Mouse (Mus musculus) NIH3T3 (cell line): ENCODE data around the gene Ippk.

Source experiments
- DNase-seq: peaks from one replicate; pipeline ENCODE4 v3.0.0-alpha.2; 2012; ENCODE audit warnings: low read depth

Ippk gene

DNA sequence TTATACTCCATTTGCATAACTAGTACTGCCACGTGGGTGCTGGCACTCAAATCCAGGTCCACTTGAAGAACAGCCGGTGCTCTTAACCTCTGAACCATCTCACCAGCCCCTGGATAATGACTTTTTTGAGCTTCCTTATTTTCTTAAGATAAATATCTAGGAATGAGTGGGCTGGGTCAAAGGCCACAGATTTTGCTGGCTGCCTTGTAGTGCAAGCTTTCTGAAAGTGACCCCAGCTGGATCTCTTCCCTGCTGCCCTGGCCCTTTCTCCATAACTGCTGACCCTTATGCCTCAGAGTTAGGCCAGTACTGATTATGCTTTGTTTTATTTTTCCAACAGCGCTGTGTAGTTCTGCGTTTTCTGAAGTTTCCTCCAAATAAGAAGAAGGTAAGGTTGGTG lies 9.5 kb downstream of the Ippk start:
- no peak for DNase-seq

DNA sequence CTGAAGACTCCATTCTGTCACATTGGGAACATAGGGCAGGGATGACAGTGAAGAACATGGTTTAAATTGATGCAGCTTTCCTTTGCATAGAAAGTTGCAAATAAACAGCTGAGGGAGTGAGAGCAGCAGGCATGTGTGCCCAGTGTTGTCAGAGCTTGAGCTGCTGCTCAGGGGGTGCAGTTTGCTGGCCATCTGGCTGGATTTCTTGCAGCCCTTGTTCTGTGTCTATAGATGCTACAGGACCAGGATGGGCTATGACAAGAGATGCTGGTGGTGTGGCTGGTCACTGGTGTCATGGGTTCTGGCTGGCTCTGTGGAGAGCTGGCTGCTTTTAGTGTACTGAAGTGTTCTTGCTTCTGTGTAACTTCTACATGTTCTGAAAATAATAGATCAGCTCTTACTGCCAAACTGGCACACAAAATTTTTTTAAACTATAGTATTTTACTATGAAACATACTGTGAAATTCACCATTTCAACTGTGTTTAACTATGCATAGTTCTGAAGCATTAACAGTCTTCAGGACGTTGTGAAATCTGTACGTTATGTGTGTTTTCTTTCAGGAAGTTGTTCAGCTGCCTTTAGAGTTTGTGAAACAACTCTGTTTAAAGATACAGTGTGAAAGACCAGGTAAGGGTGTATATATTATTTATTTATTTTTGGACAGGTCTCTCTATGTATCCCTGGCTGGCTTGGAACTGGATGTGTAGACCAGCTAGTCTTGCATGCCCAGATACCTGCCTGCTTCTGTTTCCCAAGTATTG lies 12.4 kb downstream of the Ippk start:
- DNase-seq: no peak

DNA sequence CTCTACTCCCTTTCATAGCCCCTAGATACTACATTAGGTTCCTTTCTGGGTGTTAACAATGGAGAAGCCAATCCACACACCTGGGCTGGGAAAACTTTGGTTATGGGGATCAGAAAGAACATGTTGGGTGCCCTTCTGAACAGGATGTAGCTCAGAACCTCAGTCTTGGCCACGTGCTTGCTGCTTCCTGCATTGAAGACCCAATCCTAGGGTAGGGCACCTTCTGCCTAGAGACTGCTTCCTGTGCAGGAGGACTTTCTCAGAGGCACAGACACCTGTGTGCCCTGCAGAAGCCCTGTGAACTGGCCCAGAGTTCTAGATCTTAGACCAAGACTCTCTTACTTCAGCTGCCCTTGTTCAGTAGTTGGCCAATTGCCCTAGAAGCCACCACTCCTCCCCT lies 14.7 kb downstream of the Ippk start:
- DNase-seq: no peak

DNA sequence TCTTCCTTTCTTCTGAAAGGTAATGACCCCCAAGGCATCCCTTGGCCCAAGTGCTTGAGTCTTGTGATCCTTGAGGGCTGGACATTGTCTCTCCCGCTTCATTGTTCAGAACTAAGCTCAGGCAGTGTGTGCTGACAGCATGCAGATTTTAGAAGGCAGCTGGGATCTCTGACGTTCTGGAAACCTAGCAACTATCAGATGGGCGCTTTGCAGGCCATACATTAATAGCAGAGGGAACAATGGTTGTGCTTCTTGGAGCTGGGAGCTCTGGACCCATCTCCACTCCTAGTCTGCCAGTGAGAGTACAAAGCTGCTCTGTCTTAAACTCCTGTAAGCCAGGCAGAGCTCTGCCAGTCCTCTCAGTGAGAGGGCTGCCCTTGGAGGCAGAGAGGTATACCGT lies 15.1 kb downstream of the Ippk start:
- DNase-seq: no peak

DNA sequence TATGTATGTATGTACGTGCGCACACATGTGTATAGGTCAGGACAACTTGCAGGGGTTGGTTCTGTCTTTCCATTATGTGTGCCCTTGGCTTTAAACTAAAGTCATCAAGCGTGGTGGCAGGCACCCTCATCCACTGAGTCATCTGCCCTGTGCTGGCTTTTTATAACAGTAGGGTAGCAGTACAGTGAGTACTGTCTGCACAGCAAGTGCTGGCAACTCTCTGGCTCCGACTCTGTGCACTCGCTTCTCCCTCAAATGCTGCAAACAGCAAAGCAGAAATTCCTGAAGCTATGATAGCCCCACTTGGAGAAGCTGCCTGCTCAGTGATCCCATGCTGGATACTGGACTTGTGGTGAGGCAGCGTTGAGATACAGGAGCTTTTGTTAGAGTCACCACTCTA lies 23.4 kb downstream of the Ippk start:
- no peak for DNase-seq

DNA sequence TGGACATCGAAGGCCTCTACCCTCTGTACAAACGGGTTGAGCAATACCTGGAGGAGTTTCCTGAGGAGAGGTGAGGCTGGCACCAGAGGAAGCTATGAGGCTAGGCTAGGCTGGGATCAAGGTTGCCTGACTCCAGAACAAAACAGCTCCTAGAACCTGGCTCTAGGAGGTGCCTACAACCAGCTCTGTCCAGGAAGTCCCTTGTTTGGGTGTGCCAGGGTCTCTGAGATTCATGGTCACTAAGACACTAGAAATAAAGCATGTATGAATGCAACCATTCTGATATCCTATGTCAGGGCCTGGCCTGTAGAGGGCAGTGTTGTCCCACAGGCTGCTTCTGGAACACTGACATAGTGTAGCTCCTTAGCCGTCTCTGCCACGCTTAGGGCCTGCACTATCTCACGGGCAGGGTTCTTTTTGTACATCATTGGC lies 28.3 kb downstream of the Ippk start:
- DNase-seq: peak; percentile 91

DNA sequence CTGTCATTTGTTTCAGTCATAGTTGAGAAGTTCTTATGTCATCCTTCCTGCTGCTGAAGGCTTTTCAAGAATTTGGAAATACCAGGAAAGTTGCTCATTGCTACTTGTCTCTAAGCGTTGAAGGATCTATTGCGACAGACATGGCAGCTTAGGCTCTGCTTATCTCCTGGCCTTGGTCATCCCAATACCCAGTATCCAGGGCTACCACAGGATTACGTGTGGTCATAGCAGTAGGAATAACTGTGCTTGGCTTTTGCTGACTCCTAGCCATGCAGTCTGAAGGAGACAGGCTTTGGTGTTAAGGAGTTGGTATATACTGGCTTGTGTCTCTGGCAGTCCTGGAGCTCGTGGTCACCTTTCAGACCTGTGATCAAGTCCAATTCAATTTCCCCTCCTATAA lies 39.2 kb downstream of the Ippk start:
- DNase-seq: peak; percentile 65

DNA sequence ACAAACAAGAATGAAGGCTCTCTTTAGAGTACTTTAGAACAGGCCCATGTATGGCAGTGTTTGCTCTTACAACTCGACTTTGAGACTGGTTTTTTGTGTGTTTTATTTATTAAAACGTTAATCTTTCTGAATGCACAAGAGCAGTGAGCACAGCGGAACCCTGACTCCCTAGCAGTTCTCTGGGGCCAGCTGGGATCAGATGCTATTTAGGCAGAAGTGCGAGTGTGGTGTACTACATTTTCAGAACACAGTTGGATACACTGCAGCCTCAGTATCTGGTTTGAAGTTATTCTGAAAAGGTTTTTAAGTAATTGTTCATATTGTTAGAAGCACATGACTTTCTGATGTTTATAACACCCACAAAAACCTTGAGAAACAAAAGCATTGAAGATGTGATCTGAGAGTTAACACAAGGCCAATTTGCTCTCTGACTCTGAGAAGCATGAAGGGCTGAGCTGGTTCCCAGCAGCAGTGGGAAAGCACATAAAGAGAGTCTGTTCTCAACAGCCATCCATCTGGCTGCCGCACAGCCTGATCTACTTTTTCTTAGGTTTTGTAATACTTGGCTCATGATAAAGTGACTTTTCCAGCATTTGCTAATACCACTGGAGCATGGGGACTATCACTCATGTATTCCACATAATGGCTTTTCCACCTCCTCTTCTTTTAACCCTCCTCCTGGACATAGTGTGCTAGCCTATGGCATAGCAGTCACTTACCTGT lies 39.8 kb downstream of the Ippk start:
- DNase-seq: peak; percentile 60

DNA sequence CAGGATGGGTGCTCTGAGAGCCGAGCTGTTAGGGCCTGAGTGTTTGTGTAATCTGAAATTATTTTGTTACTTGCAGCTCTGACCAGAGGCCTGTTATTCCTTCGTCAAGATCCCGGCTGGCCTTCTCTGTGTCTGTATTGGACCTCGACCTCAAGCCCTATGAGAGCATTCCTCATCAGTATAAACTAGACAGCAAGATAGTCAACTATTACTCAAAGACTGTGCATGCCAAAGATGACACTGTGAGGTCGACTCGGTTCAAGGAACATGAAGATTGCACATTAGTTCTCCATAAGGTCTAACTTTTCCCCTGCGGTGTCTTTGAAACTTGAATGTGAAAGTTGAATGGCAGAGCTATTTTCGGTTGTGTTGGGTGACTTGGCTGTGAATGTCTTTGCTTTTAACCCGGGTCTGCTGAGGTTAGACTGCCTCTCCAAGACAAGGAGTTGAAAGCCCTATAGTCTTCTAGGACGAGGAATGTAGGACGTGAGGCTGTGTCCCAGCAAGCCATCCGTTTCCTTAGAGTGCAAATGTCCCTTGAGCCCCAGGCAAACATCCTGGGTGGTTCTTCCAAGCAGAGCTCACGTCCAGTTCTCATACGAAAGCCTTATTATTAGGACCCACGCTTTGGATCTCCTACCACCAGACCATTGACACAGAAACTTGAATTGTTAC lies 40.5 kb downstream of the Ippk start:
- DNase-seq: no peak

DNA sequence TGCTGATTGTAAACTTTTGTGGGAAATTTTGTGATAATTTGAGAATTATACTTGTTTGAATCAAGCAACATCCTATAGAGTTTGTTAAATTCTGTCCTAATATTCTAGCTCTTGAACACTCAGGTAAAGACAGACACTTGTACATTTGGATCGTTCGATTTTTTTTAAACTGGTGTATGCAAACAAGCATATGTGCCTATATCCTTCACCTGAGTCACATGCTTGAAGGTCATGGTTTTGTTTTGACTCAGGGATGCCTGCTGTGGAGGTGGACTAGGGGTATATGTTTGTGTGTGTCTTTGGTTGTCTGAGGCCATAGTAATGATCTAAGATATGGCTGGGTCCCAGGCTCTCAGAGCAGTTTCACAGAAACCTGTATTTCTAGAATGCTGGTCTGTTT lies 41.9 kb downstream of the Ippk start:
- DNase-seq: no peak

DNA sequence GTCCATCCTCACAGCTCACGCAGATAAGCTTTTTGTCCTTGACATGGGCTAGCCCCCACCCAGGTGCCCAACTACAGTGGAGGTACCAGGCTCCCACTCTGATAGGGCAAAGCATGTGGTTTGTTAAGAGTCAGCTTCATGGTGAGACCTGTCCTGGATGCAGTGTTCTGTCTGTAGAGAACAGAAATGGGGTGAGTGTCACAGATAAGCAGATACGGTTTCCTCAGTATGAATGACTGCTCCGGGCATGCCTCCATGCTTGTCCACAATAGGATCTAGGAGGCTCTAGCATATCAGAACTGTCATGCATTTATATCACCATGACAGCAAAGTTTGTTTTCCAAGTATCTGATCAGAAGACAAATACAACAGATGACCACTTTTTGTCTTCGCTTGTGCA lies 44.8 kb downstream of the Ippk start:
- no peak for DNase-seq

DNA sequence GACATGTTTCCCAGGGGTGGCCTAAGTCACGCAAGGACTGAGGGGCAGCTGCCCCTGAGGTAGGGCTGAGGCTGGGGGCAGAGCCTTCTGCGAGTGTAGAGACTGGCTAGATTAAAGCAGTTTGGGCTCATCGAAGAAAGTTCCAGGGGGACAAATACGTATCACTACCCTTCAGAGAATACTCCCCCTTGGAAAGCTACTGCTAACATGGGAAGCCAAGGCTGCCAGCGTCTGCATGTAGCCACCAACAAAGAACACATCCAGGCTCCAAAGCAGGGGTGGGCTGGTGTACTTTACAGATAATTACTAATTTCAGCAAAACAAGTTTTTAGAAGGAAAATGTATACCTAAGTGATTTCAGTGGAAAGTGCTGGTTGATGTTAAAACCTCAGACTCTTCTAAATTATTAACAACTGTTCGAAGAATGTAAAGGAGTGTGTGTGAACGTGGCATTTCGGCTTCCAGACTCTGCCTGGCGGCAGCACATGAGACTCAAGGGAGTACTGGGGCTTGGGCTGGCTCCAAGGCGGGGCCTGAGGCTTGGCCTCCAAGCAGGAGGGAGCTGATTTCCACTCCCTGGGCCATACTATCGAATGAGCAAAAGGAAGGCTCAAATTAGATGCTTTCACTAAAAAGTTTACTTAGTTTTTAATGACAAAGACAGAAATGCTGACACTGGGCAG lies 45.5 kb downstream of the Ippk start:
- DNase-seq: peak; percentile 86

DNA sequence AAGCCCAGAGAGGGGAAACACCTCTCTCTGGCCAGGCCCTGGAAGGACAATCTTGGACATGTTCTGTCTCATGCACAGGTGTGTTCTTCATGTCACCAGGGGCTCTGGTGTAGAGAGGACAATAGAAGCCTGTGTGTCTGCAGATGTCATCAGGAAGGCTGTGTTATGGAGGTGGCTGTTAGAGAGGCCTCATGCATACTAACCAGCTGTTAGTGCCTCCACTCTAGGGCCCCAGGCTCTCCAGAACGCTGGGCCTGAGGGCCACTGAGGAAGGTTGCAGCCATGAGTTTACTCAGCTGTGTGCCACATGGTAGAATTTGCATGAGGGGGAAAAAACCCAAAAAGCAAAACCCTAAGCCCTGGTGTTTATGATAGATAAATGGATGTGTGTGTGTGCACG lies 46.5 kb downstream of the Ippk start:
- no peak for DNase-seq

DNA sequence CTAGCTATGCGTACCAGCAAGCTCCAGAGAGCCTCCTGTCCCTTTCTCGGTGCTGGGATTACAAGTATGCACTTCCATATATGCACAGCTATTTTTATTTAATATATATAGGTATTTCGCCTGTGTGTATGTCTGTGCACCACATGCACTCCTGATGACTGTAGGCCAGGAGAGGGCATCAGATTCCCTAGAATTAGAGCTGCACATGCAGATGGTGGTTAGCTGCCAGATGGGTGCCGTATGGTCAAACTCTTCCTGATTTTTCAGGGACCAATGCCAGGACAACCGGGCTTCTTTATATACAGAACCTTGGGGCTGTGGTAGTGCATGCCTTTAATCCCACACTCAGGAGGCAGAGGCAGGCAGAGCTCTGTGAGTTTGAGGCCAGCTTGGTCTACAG lies 48.0 kb downstream of the Ippk start:
- DNase-seq: no peak

DNA sequence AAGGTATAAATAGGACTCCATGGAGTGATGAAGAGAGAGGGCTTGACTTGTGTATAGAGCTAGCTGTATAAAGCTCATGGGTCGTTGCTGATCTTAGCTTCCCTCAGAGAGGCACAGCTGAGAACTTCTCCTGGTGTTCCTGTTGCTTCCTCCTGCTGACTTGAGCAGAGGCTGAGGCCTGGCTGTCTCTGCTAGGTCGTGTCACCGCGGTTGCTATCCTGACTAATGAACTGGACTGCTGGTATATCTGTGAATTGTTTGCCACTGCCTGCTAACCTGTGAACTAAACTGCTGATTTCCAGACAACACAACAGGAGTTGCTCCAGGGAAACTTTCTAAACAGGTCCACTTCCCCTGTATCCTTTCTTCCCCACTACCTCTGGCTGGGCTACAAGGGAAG lies 49.3 kb downstream of the Ippk start:
- DNase-seq: no peak

DNA sequence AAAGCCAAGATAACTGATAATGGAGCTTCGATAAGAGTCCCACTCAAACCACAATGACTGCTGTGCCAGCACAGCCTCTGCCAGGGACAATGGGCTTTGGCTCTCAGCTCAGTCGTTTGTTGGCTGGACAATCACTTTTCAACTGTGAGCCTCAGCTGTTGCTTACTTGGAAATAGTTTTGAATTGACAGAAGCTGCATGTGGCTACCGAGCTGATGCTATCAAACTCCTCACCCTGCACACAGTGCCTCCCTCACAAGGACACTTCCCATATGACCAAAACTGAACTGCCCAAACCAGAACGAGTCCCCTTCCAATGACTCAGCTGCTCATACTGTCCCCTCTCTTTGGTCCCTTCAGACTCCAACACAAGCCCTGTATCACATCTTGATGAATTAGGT lies 49.8 kb downstream of the Ippk start:
- no peak for DNase-seq

DNA sequence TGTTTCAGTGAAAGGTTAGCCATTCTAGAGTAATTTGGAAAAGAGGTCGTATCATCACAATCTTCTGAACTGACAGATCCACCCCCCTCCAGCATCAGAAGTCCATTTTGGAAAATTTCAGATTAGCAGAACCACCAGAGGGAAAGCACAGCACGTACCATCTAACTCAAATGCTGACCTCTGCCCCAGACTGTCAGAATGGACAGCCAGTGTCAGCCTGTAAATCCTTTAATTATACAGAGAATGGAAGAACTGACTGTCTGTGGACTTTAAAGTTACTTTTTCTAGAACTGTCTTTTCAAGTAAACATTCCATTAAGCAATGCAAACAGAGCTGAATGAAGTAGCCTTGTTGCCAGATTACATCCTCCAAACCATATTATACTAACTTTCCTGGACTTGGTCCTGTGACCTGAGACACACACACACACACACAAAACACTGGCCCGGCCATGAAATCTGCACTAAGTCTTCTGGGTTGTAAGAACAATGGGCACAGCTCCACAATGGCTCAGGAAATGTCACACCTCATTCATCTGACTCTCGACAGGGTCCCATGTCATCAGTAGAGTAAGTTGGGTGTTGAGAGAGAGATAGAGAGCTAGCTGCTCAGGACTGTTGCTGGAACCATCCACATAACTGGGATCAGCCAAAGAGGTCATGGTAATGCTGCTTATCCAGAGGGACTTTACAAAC lies 51.1 kb downstream of the Ippk start:
- no peak for DNase-seq

DNA sequence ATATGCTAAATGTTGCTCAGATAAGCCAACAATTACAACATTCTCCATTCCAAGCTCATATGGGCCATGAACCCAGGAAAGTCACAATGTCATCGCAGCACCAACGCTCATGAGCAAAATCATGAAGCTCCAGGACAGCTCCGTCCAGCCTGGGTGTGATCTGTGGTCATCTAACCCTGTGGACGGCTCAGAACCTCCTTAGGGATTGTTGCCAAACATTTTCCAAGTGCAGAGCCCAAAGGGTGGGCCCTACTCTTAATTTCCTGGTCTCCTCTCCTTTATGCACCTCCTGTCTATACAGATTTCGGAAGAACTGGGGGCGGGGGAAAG lies 51.6 kb downstream of the Ippk start:
- DNase-seq: no peak

DNA sequence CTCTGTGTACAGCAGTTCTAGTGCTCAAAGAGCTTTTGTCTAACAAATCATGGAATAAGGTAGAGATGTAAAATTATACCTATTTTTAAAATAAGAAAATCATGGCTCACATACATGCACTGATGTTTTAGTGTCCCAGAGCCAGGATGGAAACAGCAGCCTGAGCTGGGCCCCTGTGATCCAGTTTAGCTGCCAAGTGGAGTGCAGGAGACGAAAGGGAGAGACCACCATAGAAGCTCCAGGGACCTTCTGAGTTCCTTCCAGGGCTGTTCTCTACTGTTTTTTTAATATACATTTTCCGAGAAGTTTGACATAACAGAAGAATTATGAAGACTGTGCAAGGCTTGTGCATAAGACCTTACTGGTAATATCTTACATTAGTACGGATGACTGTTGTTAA lies 56.8 kb downstream of the Ippk start:
- DNase-seq: no peak

DNA sequence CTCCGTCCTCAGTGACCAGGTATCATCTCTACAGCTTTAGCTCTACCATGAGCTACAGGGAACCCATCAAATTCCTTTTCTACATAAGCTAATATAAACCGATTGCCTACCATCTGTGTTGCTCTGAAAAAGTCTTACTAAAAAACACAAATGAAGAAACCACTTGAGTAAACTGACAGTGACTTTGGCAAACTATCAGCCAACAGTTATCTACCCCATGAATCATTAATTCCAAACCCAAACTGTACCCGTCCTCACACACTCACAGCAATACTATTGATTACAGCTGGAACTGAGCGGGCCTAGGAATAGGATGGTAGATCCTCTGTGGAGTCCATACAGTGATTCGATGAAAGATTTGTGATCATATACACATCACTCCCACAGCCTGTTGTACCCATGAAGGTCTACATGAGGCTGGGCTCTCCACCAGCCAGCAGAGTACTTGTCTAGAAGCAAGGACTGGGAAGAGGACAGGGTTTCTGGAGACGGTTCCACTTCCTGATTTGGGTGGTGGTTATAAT lies 57.9 kb downstream of the Ippk start:
- DNase-seq: no peak

DNA sequence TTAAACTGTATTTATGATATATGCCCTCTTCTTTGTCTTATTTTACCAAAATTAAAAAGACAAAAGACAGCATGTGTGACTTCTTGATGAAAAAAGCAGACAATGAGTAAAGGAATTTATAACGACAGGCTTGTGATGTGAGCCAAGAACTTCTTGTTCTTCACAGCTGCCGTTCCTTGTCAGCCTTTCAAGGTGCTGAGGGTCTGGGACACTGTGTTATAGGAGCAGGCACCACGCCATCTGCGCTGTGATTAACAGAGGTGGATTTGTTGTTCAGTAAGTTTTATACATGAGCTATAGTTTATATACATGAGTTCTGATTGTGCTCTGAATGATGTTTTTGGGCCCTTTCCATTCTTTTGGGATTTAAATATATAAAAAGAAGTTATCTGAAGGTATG lies 58.4 kb downstream of the Ippk start:
- no peak for DNase-seq

DNA sequence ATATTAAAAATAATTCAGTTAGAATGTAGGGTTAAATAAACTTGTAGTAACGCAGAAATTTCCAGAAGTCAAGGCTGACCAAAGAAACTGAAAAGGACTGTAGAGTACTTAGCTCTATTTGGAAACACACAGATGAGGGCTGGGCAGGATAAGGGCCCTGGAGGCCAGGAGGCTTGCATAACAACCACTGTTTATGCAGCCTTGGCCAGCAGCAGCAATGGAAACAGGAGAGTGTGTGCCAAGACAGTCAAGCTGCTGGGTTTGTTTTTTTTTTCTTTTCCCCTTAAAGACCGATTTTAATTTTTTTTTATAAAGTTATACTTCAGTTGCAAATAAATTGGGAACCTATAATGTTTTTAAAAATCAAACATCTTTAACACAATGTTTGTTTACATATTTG lies 59.0 kb downstream of the Ippk start:
- peak; percentile 92 for DNase-seq
